Mouse (Mus musculus): ENCODE measurements at regions not wholly inside any gene's neighbourhood (a gene's known extent, or its start where the extent isn't known, plus 50 kb on each side); places are given as distances from the start of the nearest gene placed in this dataset.
"Not testable (repeated sequence)": the region's sequence is repeated elsewhere in the genome, so short reads cannot be mapped to it uniquely, and the experiment has no call there.

- intact Hi-C loops (cut with DNase I); DNase-seq (ENCODE audit: low spot score in 2 of 2): not testable (repeated sequence)
Measured at GRCm38 (mm10) chr12:114757948-114758347, 1214.2 kb downstream of the Adam6a start.

DNA sequence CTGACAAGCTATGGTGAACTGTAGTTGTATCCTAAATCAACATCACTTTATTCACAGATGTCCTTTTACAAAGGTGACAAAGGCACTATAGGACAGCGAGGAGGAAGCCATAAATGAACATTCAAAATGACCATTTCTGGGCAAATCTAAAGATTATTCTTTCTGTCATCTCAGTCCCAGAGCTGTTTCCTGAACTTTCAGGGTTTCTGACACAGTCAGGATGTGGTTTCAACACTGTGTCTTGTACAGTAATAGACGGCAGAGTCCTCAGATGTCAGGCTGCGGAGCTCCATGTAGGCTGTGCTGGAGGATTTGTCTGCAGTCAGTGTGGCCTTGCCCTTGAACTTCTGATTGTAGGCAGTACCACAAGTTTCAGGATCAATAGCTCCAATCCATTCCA lies 1220.5 kb downstream of the Adam6a start:
- DNase-seq (ENCODE audit: low spot score in 2 of 2); intact Hi-C loops (cut with DNase I): not testable (repeated sequence)

GRCm38 (mm10) chr12:114775414-114775813 lies 1231.7 kb downstream of the Adam6a start:
- not testable (repeated sequence) for DNase-seq (ENCODE audit: low spot score in 2 of 2)
- intact Hi-C loops (cut with DNase I), result loop anchor here (10.0 kb wide), 1 partner anchor 111 kb away; no protein-coding TSS in a partner anchor

DNA sequence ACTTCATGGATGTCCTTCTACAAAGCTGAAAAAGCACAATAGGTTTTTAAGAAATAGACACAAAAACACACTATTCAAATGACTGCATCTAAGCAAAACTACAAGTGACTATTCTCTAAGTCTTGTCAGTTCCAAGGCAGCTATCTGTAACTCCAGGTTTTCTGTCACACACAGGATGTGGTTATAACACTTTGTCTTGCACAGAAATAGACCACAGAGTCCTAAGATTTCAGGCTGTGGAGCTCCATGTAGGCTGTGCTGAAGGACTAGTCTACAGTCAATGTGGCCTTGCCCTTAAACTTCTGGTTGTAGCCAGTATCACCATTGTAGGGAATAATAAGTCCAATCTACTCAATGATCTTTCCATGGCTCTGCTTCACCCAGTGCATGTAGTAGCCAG lies 1243.1 kb upstream of the Zfp386 start:
- no peak for DNase-seq (ENCODE audit: low spot score in 2 of 2)
- intact Hi-C loops (cut with DNase I), result no loop called here

DNA sequence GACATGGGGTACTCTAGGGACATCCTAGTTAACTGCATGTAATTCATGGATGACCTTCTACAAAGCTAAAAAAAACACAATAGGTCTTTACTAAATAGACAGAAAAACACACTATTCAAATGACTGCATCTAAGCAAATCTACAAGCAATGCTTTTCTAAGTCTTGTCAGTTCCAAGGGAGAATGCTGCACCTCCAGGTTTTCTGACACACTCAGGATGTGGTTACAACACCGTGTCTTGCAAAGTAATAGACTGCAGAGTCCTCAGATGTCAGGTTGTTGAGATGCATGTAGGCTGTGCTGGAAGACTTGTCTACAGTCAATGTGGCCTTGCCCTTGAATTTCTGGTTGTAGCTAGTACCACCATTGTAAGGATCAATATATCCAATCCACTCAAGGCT lies 1238.3 kb upstream of the Zfp386 start:
- intact Hi-C loops (cut with DNase I), result loop anchor here (5.0 kb wide), 1 partner anchor 117 kb away; no protein-coding TSS in a partner anchor
- DNase-seq (ENCODE audit: low spot score in 2 of 2), result no peak

GRCm38 (mm10) chr12:114816858-114817257 lies 1230.7 kb upstream of the Zfp386 start:
- intact Hi-C loops (cut with DNase I), result not testable (repeated sequence)

GRCm38 (mm10) chr12:114832916-114833315 lies 1214.6 kb upstream of the Zfp386 start:
- no peak for DNase-seq (ENCODE audit: low spot score in 2 of 2)
- intact Hi-C loops (cut with DNase I), result loop anchor here (10.0 kb wide), 1 partner anchor 438 kb away; no protein-coding TSS in a partner anchor

More at GRCm38 (mm10) chr12:114816858-114817257, 1230.7 kb upstream of the Zfp386 start:
- not testable (repeated sequence) for DNase-seq (ENCODE audit: low spot score in 2 of 2)
